ENCODE assay signal across 27 mouse cellular contexts in genomic region chr2:154245322-154245721, GRCm38 (mm10). TPM values are rescaled to one million over a fixed set of nuclear protein-coding genes. Genes with fewer than 3 reads are reported as not detected.
DNase-seq lines count a peak whose midpoint lies in the region; TF ChIP-seq lines count a peak whose summit lies in the region.
"Had no signal": no experiment of that assay in that cellular context is flagged by ENCODE, and none has a peak within 500 bp of the region (broad histone marks: within the 10 kb centered on the region; RNA-seq: fewer than 3 reads in every experiment).

No protein-coding gene starts in this region.

- no peaks in the 10 kb centered on the region for H3K36me3 ChIP-seq in heart, embryonic 10.5 days
- H3K36me3 ChIP-seq in ES-E14 (ENCODE audit: control insufficient read depth, insufficient read depth, low read length, poor library complexity, severe bottlenecking) = no peaks in the 10 kb centered on the region
- H3K36me3 ChIP-seq: G1E had no signal

- 90% methylated on average over 5 of the region's 5 CpGs for WGBS in heart, embryonic 10.5 days

- DNase-seq in heart, adult 11 months = peak; percentile 62
- DNase-seq in heart, postnatal 14 days = no peak
- peak; percentile 55 for DNase-seq in heart, embryonic 10.5 days (ENCODE audit: low spot score)
- DNase-seq in heart, postnatal 36 days = no peak
- no peak for DNase-seq in ES-E14 (ENCODE audit: low read depth, low spot score)
- DNase-seq in left cerebral cortex, adult 11 months (ENCODE audit: low spot score) = no peak
- DNase-seq: adrenal gland, adult 2 months; adrenal gland, adult 8-10 months; adrenal gland, postnatal 10 days; adrenal gland, postnatal 14 days; adrenal gland, postnatal 25 days; adrenal gland, postnatal 36 days; B cell, adult 2 months; cerebellum, adult 11 months; cerebellum, adult 11-12 months; cerebellum, adult 18-20 months; cerebellum, adult 2 months had no signal

- H3K27ac ChIP-seq in heart, embryonic 10.5 days = no peak overlapping the region
- H3K27ac ChIP-seq in ES-E14 (ENCODE audit: insufficient read depth, low read depth, low read length, poor library complexity, severe bottlenecking) = 0 out of 2 replicates have a peak overlapping the region, but pooled peaks have one; percentile 45

- no peaks in the 10 kb centered on the region for H3K9me3 ChIP-seq in heart, embryonic 10.5 days
- peaks cover 1% of the 10 kb centered on the region; the same call in 1 of the 2 replicates for H3K9me3 ChIP-seq in ES-E14 (ENCODE audit: control insufficient read depth, insufficient read depth, low read depth, low read length)

- no peak overlapping the region for H3K9ac ChIP-seq in ES-E14 (ENCODE audit: insufficient read depth, low read depth, low read length, poor library complexity, severe bottlenecking)

- in situ Hi-C loops in ES-E14 (cut with MboI; ENCODE audit: low sequenced_read_pairs in 2 of 2, unreplicated experiment in 2 of 2) = no loop called here

- no peak overlapping the region for H3K4me3 ChIP-seq in heart, embryonic 10.5 days
- H3K4me3 ChIP-seq in ES-E14 (ENCODE audit: insufficient read depth in 1 of 2, low read depth in 1 of 2, low read length in 2 of 2, poor library complexity in 1 of 2, severe bottlenecking in 1 of 2) = no peak overlapping the region

- H3K4me1 ChIP-seq in heart, embryonic 10.5 days = no peaks in the 10 kb centered on the region
- no peaks in the 10 kb centered on the region for H3K4me1 ChIP-seq in ES-E14 (ENCODE audit: control insufficient read depth in 2 of 2, insufficient read depth in 2 of 2, low read length in 2 of 2, poor library complexity in 1 of 2)

- no peaks in the 10 kb centered on the region for H3K27me3 ChIP-seq in heart, embryonic 10.5 days (ENCODE audit: insufficient read depth, poor library complexity, severe bottlenecking)

- intact Hi-C loops in heart, postnatal 14 days (cut with DNase I) = no loop called here
- intact Hi-C loops in heart, postnatal 36 days (cut with DNase I) = no loop called here

TF ChIP-seq in ES-E14, 5 proteins besides CTCF, POLR2A, EP300 and RAD21:
- TF ChIP-seq MAFK (IDR thresholded peaks at IDR 0.05; ENCODE audit: insufficient read depth, low read depth, low read length) (no peak), HCFC1 (IDR thresholded peaks at IDR 0.05; ENCODE audit: borderline replicate concordance, insufficient read depth, low read length) (no peak), ZNF384 (IDR thresholded peaks at IDR 0.05; ENCODE audit: low read depth, low read length) (no peak), ZC3H11A (IDR thresholded peaks at IDR 0.05; ENCODE audit: borderline replicate concordance, low read depth, low read length) (no peak), CHD2 (IDR thresholded peaks at IDR 0.05; ENCODE audit: low read depth, low read length) (no peak)

RNA-seq across cellular contexts. Expression of gene Bpifb9a, which starts 12.3 kb away (rescaled TPM):
- total RNA-seq in heart, postnatal 14 days (2021) = not detected
- polyA plus RNA-seq in heart, embryonic 10.5 days (2016; fragmentation: Nextera tagmentation; extraction: Ambion mirVana) = 0.07 TPM in 1 of 2 replicates, not detected in the other
- not detected for total RNA-seq in heart, postnatal 36 days (2021)
- not detected in 2 replicates for total RNA-seq in ES-E14 (2012; rRNA removed)
- total RNA-seq: adrenal gland, adult 18-20 months; adrenal gland, adult 2 months; adrenal gland, postnatal 10 days; adrenal gland, postnatal 14 days; adrenal gland, postnatal 25 days; adrenal gland, postnatal 36 days; adrenal gland, postnatal 4 days; CH12.LX; MEL had no signal
- polyA plus RNA-seq: activated CD4-positive, CD25-positive, alpha-beta regulatory T cell, adult 4 months; adrenal gland, adult 2 months; brain, embryonic 14.5 days; C2C12; CD4-positive, CD25-positive, alpha-beta regulatory T cell, adult 4 months; cerebellum, adult 2 months; G1E; Patski had no signal

RNA-seq across cellular contexts. Expression of gene Bpifb5, which starts 21.8 kb away (rescaled TPM):
- total RNA-seq in heart, postnatal 14 days (2021) = not detected
- 0.48 and 0.51 TPM in 2 replicates for polyA plus RNA-seq in heart, embryonic 10.5 days (2016; fragmentation: Nextera tagmentation; extraction: Ambion mirVana)
- not detected for total RNA-seq in heart, postnatal 36 days (2021)
- total RNA-seq in ES-E14 (2012; rRNA removed) = 0.36 TPM in 1 of 2 replicates, not detected in the other
- total RNA-seq: adrenal gland, adult 18-20 months; adrenal gland, postnatal 14 days; adrenal gland, postnatal 25 days; adrenal gland, postnatal 4 days; CH12.LX; MEL had no signal
- polyA plus RNA-seq: activated CD4-positive, CD25-positive, alpha-beta regulatory T cell, adult 4 months; C2C12; CD4-positive, CD25-positive, alpha-beta regulatory T cell, adult 4 months; G1E had no signal

RNA-seq across cellular contexts. Expression of gene Bpifb1, which starts 54.7 kb away (rescaled TPM):
- 1 to 10 TPM in 1 of 2 experiments, not detected in 1; 2.2 TPM for total RNA-seq in heart, postnatal 14 days (2021)
- 0.39 TPM in 1 of 2 replicates, not detected in the other for polyA plus RNA-seq in heart, embryonic 10.5 days (2016; fragmentation: Nextera tagmentation; extraction: Ambion mirVana)
- total RNA-seq in heart, postnatal 36 days (2021) = not detected
- 0.11 and 0.18 TPM in 2 replicates for total RNA-seq in ES-E14 (2012; rRNA removed)
- total RNA-seq: adrenal gland, adult 18-20 months; adrenal gland, adult 8-10 months; adrenal gland, postnatal 10 days; adrenal gland, postnatal 14 days; adrenal gland, postnatal 25 days; adrenal gland, postnatal 36 days; CH12.LX; MEL had no signal
- polyA plus RNA-seq: activated CD4-positive, CD25-positive, alpha-beta regulatory T cell, adult 4 months; C2C12; CD4-positive, CD25-positive, alpha-beta regulatory T cell, adult 4 months; cerebellum, adult 2 months; G1E had no signal

Comparison
In these comparisons a context has a peak if more than half of its experiments do, and no peak if none do; other contexts are left out.
1. DNase-seq: peak in heart, adult 11 months (single experiment) and heart, embryonic 10.5 days (single experiment); none in heart, postnatal 14 days (0 of 2), heart, postnatal 36 days (0 of 2), ES-E14 (single experiment) and left cerebral cortex, adult 11 months (single experiment).